Mouse (Mus musculus) liver, embryonic 16.5 days (tissue): ENCODE results near the gene Inppl1. TPM values are rescaled to one million over a fixed set of nuclear protein-coding genes. Genes with fewer than 3 reads are reported as not detected.
A peak's percentile ranks its signal among the peaks of the same experiment; 100 is the strongest.

ENCODE experiments used
- ATAC-seq: fragments of 200-750 bp; cut with Nextera tagmentation; 2 replicates; pipeline ENCODE4 v1.8.0; 2017; ENCODE audit warnings: low read depth, mild to moderate bottlenecking, moderate number of reproducible peaks, moderate library complexity
- H3K27ac ChIP-seq: fragments of 300-500 bp; sonication (generic); 2 replicates; pipeline ENCODE4 v1.5.1; 2014; ENCODE audit warnings: mild to moderate bottlenecking, low read length
- H3K27me3 ChIP-seq: fragments of 300-500 bp; sonication (generic); 2 replicates; pipeline ENCODE4 v1.6.1; 2014; ENCODE audit warnings: low read depth, low read length, mixed read lengths; ENCODE audit not compliant: control insufficient read depth, insufficient read depth
- H3K36me3 ChIP-seq: fragments of 300-500 bp; sonication (generic); 2 replicates; pipeline ENCODE4 v1.6.1; 2014; ENCODE audit warnings: mild to moderate bottlenecking; ENCODE audit not compliant: control insufficient read depth, insufficient read depth
- H3K4me1 ChIP-seq: fragments of 300-500 bp; sonication (generic); 2 replicates; pipeline ENCODE4 v1.6.1; 2014; ENCODE audit warnings: low read depth, low read length, mixed read lengths; ENCODE audit not compliant: control insufficient read depth
- H3K4me2 ChIP-seq: fragments of 300-500 bp; sonication (generic); 2 replicates; pipeline ENCODE4 v1.6.1; 2014; ENCODE audit warnings: low read depth, low read length, mixed read lengths
- H3K4me3 ChIP-seq: fragments of 300-500 bp; sonication (generic); 2 replicates; pipeline ENCODE4 v1.5.1; 2014; ENCODE audit warnings: low read depth, mild to moderate bottlenecking, low read length
- H3K9ac ChIP-seq: fragments of 300-500 bp; sonication (generic); 2 replicates; pipeline ENCODE4 v1.6.1; 2014; ENCODE audit warnings: low read depth, low read length
- H3K9me3 ChIP-seq: fragments of 300-500 bp; sonication (generic); replicated peaks from 2 replicates; pipeline ENCODE4 v1.6.1; 2016; ENCODE audit warnings: low read length; ENCODE audit not compliant: control insufficient read depth
- WGBS: fragments of 180-500 bp; shearing (Covaris S2); extraction: QIAGEN DNeasy Blood & Tissue Kit; methylation state at CpG from one replicate; pipeline ENCODE4 v1.1.7; 2014; ENCODE audit not compliant: insufficient replicate concordance; 5-methylcytosine and 5-hydroxymethylcytosine counted together
- polyA plus RNA-seq: library from polyadenylated mRNA; unstranded; fragments of >200 nt; fragmentation: Nextera tagmentation; extraction: Ambion mirVana; gene quantifications from 2 replicates; pipeline ENCODE4 v1.2.1, GENCODE M21; 2015

The Inppl1 gene
- 6.0 TPM in 2 replicates for polyA plus RNA-seq

DNA sequence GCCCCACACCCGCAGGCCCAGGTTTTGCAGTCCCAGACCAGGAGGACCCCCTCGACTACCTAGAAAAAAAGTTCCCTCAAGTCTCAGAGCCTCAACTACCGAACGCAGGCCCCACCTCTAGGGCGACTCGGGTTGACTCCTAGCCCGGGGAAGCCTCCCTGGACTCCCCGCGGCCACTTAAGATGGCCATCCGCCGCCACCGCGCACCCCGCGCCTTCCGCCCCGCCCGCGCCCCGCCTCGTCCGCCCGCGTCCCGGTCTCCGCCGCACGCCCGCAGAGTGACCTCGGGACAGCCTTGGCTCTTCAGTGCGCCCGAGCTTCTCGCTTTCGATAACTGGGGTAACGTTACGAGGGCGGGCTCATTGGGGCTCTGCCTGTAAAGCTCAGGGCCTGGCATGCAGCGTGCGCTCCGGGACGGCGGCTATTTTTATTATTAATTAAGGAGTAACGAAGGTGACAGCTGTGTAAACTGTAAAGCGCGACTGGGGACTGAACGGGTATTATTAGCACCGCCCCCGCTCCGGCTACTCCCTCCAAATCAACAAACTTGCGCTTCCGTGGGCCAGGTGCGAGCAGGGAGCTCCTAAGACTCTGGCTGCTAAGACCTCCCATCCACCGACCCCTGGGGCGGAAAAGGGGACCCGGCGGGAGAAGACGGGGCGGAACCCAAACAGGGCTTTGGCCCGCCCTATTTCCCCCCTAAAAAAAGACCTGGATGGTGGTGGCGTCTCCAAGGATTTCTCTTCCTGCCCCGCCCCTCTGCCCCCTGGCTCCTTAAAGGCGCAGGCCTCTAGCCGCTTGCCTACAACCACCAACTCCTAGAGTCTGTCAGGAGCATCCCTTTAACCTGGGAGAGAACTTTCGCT, at the start of gene Inppl1:
Gene Inppl1 (minus strand): TSS at position 624 of the 866 bp plus-strand sequence.
- 1% methylated on average over 64 of the region's 64 CpGs for WGBS
- Histone ChIP-seq H3K27me3 (peaks cover 32% of the 10 kb centered on the region), H3K36me3 (no peaks in the 10 kb centered on the region), H3K4me1 (no peaks in the 10 kb centered on the region; the same call in none of the 2 replicates), H3K9me3 (no peaks in the 10 kb centered on the region), H3K9ac (peak within 1 kb of the TSS; percentile 66), H3K27ac (0 out of 2 replicates have a peak within 1 kb of the TSS, but pooled peaks have one; percentile 12), H3K4me3 (peak within 1 kb of the TSS; percentile 67), H3K4me2 (peak within 1 kb of the TSS; percentile 73)
- peak; percentile 61 for ATAC-seq

DNA sequence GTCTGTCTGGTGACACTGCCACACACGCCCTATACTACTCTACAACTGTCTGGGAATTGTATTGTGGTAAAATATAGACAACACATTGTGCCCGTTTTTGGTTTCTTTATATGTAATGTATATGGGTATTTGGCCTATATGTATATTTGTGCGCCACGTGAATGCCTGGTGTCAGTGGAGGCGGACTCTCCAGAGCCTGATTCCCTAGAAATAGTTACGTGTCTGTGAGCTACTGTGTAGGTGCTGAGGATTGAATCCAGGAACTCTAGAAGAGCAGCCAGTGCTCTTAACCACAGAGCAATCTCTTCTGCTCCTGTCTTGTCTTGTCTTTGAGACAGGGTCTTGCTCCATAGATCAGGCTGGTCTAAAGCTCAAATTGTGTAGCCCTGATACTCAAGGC, 48.2 kb upstream of the Inppl1 start:
- Histone ChIP-seq H3K4me1 (no peaks in the 10 kb centered on the region), H3K4me3 (no peak overlapping the region), H3K27me3 (no peaks in the 10 kb centered on the region), H3K9me3 (no peaks in the 10 kb centered on the region), H3K27ac (no peak overlapping the region), H3K4me2 (no peak overlapping the region), H3K9ac (no peak overlapping the region), H3K36me3 (no peaks in the 10 kb centered on the region)
- 66% methylated on average over 6 of the region's 6 CpGs for WGBS
- ATAC-seq = no peak

GRCm38 (mm10) chr7:101884160-101884559, 46.1 kb upstream of the Inppl1 start:
- no peaks in the 10 kb centered on the region for H3K9me3 ChIP-seq
- H3K27me3 ChIP-seq = no peaks in the 10 kb centered on the region
- no peak for ATAC-seq
- H3K36me3 ChIP-seq = no peaks in the 10 kb centered on the region
- no peak overlapping the region for H3K9ac ChIP-seq
- no peak overlapping the region for H3K4me2 ChIP-seq
- no peaks in the 10 kb centered on the region for H3K4me1 ChIP-seq
- H3K27ac ChIP-seq = no peak overlapping the region
- WGBS = 72% methylated on average over 4 of the region's 4 CpGs
- no peak overlapping the region for H3K4me3 ChIP-seq

DNA sequence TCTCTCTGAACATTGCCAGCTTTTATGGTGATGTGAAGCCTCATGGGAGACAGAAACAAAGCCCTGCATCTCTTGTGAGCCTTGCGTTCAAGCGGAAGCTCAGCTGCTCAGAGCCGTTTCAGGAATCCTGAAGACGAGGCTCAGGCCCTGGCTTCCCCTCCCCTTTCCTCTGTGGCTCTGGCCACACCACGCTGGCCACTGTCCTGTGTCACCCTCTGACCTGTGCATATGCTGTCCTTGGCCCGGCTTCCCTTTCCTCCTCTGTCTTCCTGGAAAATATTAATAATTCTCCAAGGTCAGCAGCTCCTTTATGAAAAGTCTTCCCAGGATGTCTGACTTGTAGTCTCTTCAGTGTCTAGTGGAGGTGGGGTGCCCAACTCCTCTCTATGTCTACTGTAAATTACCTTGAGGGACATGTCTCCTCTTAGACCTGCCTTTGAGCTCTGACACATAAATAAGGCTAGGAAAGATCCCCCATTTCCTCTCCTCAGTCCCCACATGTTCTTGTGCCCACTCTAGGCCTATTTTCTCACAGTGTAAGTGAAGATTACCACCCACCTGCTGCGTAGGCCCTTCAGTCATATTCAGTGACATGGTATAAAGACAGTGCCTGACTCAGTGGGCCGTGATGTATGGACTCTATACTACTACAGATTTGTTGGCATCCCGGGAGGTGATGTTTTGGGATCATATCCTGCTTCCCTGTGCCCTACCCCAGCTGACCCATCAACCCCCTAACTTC, 44.6 kb upstream of the Inppl1 start:
- H3K27ac ChIP-seq = no peak overlapping the region
- ATAC-seq = peak; percentile 39; the same call in 1 of the 2 replicates
- WGBS = 59% methylated on average over 9 of the region's 9 CpGs

GRCm38 (mm10) chr7:101880855-101881254, 42.8 kb upstream of the Inppl1 start:
- H3K4me3 ChIP-seq = no peak overlapping the region
- H3K36me3 ChIP-seq = no peaks in the 10 kb centered on the region
- no peaks in the 10 kb centered on the region for H3K4me1 ChIP-seq
- WGBS = 49% methylated on average over 4 of the region's 4 CpGs
- no peak overlapping the region for H3K4me2 ChIP-seq
- no peak overlapping the region for H3K27ac ChIP-seq
- H3K9ac ChIP-seq = no peak overlapping the region
- H3K9me3 ChIP-seq = no peaks in the 10 kb centered on the region
- ATAC-seq = no peak
- no peaks in the 10 kb centered on the region for H3K27me3 ChIP-seq

More for the DNA sequence above, 44.6 kb upstream of the Inppl1 start:
- Histone ChIP-seq H3K4me1 (no peaks in the 10 kb centered on the region), H3K9me3 (no peaks in the 10 kb centered on the region), H3K36me3 (no peaks in the 10 kb centered on the region), H3K9ac (no peak overlapping the region), H3K27me3 (no peaks in the 10 kb centered on the region), H3K4me2 (no peak overlapping the region), H3K4me3 (no peak overlapping the region)

GRCm38 (mm10) chr7:101875978-101876377, 37.9 kb upstream of the Inppl1 start:
- Histone ChIP-seq H3K27me3 (no peaks in the 10 kb centered on the region), H3K27ac (no peak overlapping the region), H3K36me3 (no peaks in the 10 kb centered on the region), H3K4me1 (no peaks in the 10 kb centered on the region), H3K9ac (no peak overlapping the region), H3K4me2 (no peak overlapping the region), H3K9me3 (no peaks in the 10 kb centered on the region), H3K4me3 (no peak overlapping the region)
- WGBS = 61% methylated on average over 1 of the region's 1 CpGs
- no peak for ATAC-seq

DNA sequence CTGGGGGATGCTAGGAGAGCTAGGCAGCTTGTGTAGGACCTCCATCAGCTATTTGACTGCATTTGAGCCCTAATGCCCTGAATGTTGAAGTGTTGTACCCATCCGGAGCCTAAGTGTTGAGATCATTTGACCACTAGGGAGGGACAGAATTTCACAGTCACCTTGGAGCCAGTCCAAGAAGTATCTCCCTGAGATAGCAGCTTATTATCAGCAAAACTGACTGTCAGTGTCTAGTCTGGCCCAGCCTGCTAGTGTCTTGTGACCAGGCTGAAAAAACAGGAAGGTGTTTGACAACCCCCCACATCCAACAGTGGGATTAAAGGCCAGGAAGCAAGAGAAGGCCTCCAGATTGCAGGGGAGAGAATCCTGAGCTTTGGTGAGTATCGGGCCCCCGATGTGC, 33.3 kb upstream of the Inppl1 start:
- H3K27ac ChIP-seq = no peak overlapping the region

DNA sequence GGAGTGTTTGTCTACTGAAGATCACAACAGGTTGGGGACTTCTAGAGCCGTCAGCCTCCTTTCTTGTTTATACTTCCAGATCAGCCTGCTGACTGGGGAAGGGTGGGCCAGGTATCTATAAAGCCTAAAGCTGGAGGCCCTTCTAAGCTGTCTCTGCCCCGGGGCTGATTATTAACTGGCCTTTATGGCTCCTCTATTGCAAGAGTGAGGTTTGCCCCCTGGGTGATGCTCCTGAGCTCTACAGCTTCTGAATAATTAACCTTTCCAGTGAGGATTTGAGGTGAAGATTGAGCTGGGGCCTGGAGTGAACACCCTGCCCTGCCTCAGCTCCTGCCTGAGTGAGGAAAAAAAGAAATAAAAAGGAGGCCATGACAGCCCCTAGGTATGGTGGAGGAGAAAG, 32.6 kb upstream of the Inppl1 start, which contains the start of gene Folr1:
Gene Folr1 (minus strand): TSS at position 160 of the 400 bp plus-strand sequence.
- no peak for ATAC-seq
- H3K27ac ChIP-seq = no peak within 1 kb of the TSS
- 56% methylated on average over 2 of the region's 2 CpGs for WGBS
- no peaks in the 10 kb centered on the region for H3K36me3 ChIP-seq
- no peak within 1 kb of the TSS for H3K4me2 ChIP-seq
- H3K4me3 ChIP-seq = no peak within 1 kb of the TSS
- no peaks in the 10 kb centered on the region for H3K4me1 ChIP-seq
- H3K9me3 ChIP-seq = no peaks in the 10 kb centered on the region
- no peak within 1 kb of the TSS for H3K9ac ChIP-seq
- no peaks in the 10 kb centered on the region for H3K27me3 ChIP-seq

More for the DNA sequence above, 33.3 kb upstream of the Inppl1 start:
- Histone ChIP-seq H3K4me2 (no peak overlapping the region), H3K4me1 (no peaks in the 10 kb centered on the region), H3K27me3 (no peaks in the 10 kb centered on the region), H3K36me3 (no peaks in the 10 kb centered on the region), H3K4me3 (no peak overlapping the region), H3K9me3 (no peaks in the 10 kb centered on the region), H3K9ac (no peak overlapping the region)
- peak; percentile 51; the same call in 1 of the 2 replicates for ATAC-seq
- 60% methylated on average over 3 of the region's 3 CpGs for WGBS

- no peaks in the 10 kb centered on the region for H3K27me3 ChIP-seq
- H3K4me3 ChIP-seq = no peak overlapping the region
- no peak overlapping the region for H3K9ac ChIP-seq
- WGBS = 64% methylated on average over 7 of the region's 7 CpGs
- no peak overlapping the region for H3K4me2 ChIP-seq
- no peak overlapping the region for H3K27ac ChIP-seq
- no peaks in the 10 kb centered on the region for H3K9me3 ChIP-seq
- H3K36me3 ChIP-seq = no peaks in the 10 kb centered on the region
- no peaks in the 10 kb centered on the region for H3K4me1 ChIP-seq
- no peak for ATAC-seq
Observed at GRCm38 (mm10) chr7:101869163-101869500, 31.1 kb upstream of the Inppl1 start.
